ENCODE assay signal across 23 mouse cellular contexts in genomic region chr16:94984263-94984662, GRCm38 (mm10). TPM values are rescaled to one million over a fixed set of nuclear protein-coding genes. Genes with fewer than 3 reads are reported as not detected.
A peak's percentile ranks its signal among the peaks of the same experiment; 100 is the strongest.
DNase-seq lines count a peak whose midpoint lies in the region; ATAC-seq and TF ChIP-seq lines count a peak whose summit lies in the region.
"Had no signal": no experiment of that assay in that cellular context is flagged by ENCODE, and none has a peak within 500 bp of the region (broad histone marks: within the 10 kb centered on the region; RNA-seq: fewer than 3 reads in every experiment).

No protein-coding gene starts in this region.

- ATAC-seq in frontal cortex, adult (ENCODE audit: low TSS enrichment): peak; percentile 68
- ATAC-seq in midbrain, postnatal 0 days (ENCODE audit: low FRiP score): no peak
- ATAC-seq: activated CD4-positive, CD25-positive, alpha-beta regulatory T cell, adult 4 months; CD4-positive, CD25-positive, alpha-beta regulatory T cell, adult 4 months; Patski had no signal

- DNase-seq in frontal cortex, postnatal 10 days (ENCODE audit: low spot score in 2 of 2): no peak
- peak; percentile 52 for DNase-seq in brain, adult 2 months (ENCODE audit: low read depth, low spot score)
- DNase-seq in midbrain, postnatal 0 days (ENCODE audit: low spot score): no peak
- DNase-seq: adrenal gland, adult 2 months; adrenal gland, adult 8-10 months; adrenal gland, postnatal 10 days; adrenal gland, postnatal 14 days; adrenal gland, postnatal 25 days; adrenal gland, postnatal 36 days; B cell, adult 2 months; cerebellum, adult 11 months; cerebellum, adult 11-12 months; cerebellum, adult 18-20 months; cerebellum, adult 2 months had no signal

- H3K27me3 ChIP-seq in midbrain, postnatal 0 days (ENCODE audit: insufficient read depth, low read length): no peaks in the 10 kb centered on the region
- H3K27me3 ChIP-seq: Patski had no signal

- WGBS in midbrain, postnatal 0 days: 97% methylated on average over 3 of the region's 3 CpGs

- H3K4me2 ChIP-seq in midbrain, postnatal 0 days (ENCODE audit: low read depth, low read length, poor library complexity, severe bottlenecking): no peak overlapping the region

- peaks cover 5% of the 10 kb centered on the region; the same call in 1 of the 2 replicates for H3K4me1 ChIP-seq in midbrain, postnatal 0 days (ENCODE audit: insufficient read depth, low read length)

- H3K27ac ChIP-seq in midbrain, postnatal 0 days (ENCODE audit: low read depth, low read length): no peak overlapping the region

- H3K36me3 ChIP-seq in midbrain, postnatal 0 days (ENCODE audit: insufficient read depth, low read length): no peaks in the 10 kb centered on the region
- H3K36me3 ChIP-seq: G1E had no signal

- H3K9me3 ChIP-seq in midbrain, postnatal 0 days (ENCODE audit: low read length): no peaks in the 10 kb centered on the region

- H3K4me3 ChIP-seq in midbrain, postnatal 0 days (ENCODE audit: low read depth, low read length): no peak overlapping the region

- no peak overlapping the region for H3K9ac ChIP-seq in midbrain, postnatal 0 days (replicated peaks; ENCODE audit: low read length, poor library complexity, severe bottlenecking)

- no peak for TF ChIP-seq CTCF in midbrain, postnatal 0 days (IDR thresholded peaks at IDR 0.05)

RNA-seq across cellular contexts. Expression of gene Kcnj6, which starts 13.2 kb away (rescaled TPM):
- 12.9 and 14.7 TPM in 2 replicates for total RNA-seq in midbrain, postnatal 0 days (2014; rRNA removed)
- polyA plus RNA-seq in midbrain, postnatal 0 days (2015; fragmentation: Nextera tagmentation; extraction: Ambion mirVana): 2.2 and 3.2 TPM in 2 replicates
- total RNA-seq: CH12.LX, ES-E14, MEL had no signal
- polyA plus RNA-seq: activated CD4-positive, CD25-positive, alpha-beta regulatory T cell, adult 4 months; adrenal gland, adult 2 months; C2C12; CD4-positive, CD25-positive, alpha-beta regulatory T cell, adult 4 months; G1E; Patski had no signal
